Mouse (Mus musculus) stomach, postnatal 0 days (tissue): ENCODE data around the gene Gm28374.

Experiments used
- CTCF ChIP-seq: IDR thresholded peaks from 2 replicates; pipeline ENCODE4 v1.5.1; 2016; ENCODE audit warnings: antibody characterized with exemption, low read depth, mild to moderate bottlenecking, moderate library complexity
- EP300 ChIP-seq: optimal IDR thresholded peaks from 2 replicates; pipeline ENCODE3; 2016; ENCODE audit warnings: antibody characterized with exemption

GRCm38 (mm10) chr19:6056696-6057095 is 25.4 kb downstream of the Gm28374 start:
- TF ChIP-seq CTCF, result no peak
- TF ChIP-seq EP300, result no peak
